30 mouse cellular contexts compared by ENCODE assay signal in genomic region chrX:129410079-129410478, GRCm38 (mm10).
"Had no signal": no experiment of that assay in that cellular context is flagged by ENCODE, and none has a peak within 500 bp of the region (broad histone marks: within the 10 kb centered on the region; RNA-seq: fewer than 3 reads in every experiment).

No protein-coding gene starts in this region.

- H3K36me3 ChIP-seq: heart, embryonic 12.5 days; heart, embryonic 13.5 days; heart, embryonic 15.5 days; hindbrain, embryonic 10.5 days; hindbrain, embryonic 12.5 days; hindbrain, embryonic 13.5 days; hindbrain, embryonic 15.5 days; intestine, embryonic 15.5 days; kidney, embryonic 15.5 days had no signal

- H3K4me1 ChIP-seq: heart, embryonic 12.5 days; heart, embryonic 15.5 days; hindbrain, embryonic 10.5 days; hindbrain, embryonic 12.5 days; hindbrain, embryonic 13.5 days; hindbrain, embryonic 15.5 days; intestine, embryonic 15.5 days; kidney, embryonic 15.5 days had no signal

- H3K9ac ChIP-seq: heart, embryonic 12.5 days; heart, embryonic 13.5 days; heart, embryonic 15.5 days; hindbrain, embryonic 12.5 days; hindbrain, embryonic 13.5 days; hindbrain, embryonic 14.5 days; hindbrain, embryonic 15.5 days; intestine, embryonic 15.5 days; kidney, embryonic 15.5 days had no signal

- H3K4me3 ChIP-seq: heart, embryonic 12.5 days; heart, embryonic 13.5 days; heart, embryonic 15.5 days; hindbrain, embryonic 10.5 days; hindbrain, embryonic 12.5 days; hindbrain, embryonic 13.5 days; hindbrain, embryonic 15.5 days; intestine, embryonic 15.5 days; kidney, embryonic 15.5 days; layer of hippocampus, adult 2 months; left cerebral cortex, adult 2 months had no signal

- H3K27ac ChIP-seq: heart, embryonic 13.5 days; heart, embryonic 15.5 days; hindbrain, embryonic 10.5 days; hindbrain, embryonic 12.5 days; hindbrain, embryonic 13.5 days; hindbrain, embryonic 14.5 days; hindbrain, embryonic 15.5 days; hindbrain, postnatal 0 days; intestine, embryonic 15.5 days; kidney, embryonic 15.5 days; kidney, postnatal 0 days; layer of hippocampus, adult 2 months; left cerebral cortex, adult 2 months had no signal

- H3K9me3 ChIP-seq: heart, embryonic 12.5 days; heart, embryonic 13.5 days; heart, embryonic 15.5 days; hindbrain, embryonic 10.5 days; hindbrain, embryonic 12.5 days; hindbrain, embryonic 13.5 days; hindbrain, embryonic 15.5 days; intestine, embryonic 15.5 days; kidney, embryonic 15.5 days had no signal

- DNase-seq: heart, postnatal 10 days; heart, postnatal 14 days; heart, postnatal 36 days; heart, postnatal 4 days; kidney, adult 11 months; kidney, adult 18-20 months; kidney, adult 2 months; kidney, adult 8-10 months; kidney, adult 9 months; kidney, postnatal 10 days; kidney, postnatal 14 days; kidney, postnatal 25 days; kidney, postnatal 36 days; kidney, postnatal 4 days; layer of hippocampus, adult 9-11 months; layer of hippocampus, postnatal 36 days had no signal

- H3K27me3 ChIP-seq: heart, embryonic 12.5 days; heart, embryonic 13.5 days; heart, embryonic 15.5 days; hindbrain, embryonic 12.5 days; hindbrain, embryonic 13.5 days; hindbrain, embryonic 15.5 days; intestine, embryonic 15.5 days; kidney, embryonic 15.5 days had no signal
